8 mouse cellular contexts compared by ENCODE assay signal in the genomic region with DNA sequence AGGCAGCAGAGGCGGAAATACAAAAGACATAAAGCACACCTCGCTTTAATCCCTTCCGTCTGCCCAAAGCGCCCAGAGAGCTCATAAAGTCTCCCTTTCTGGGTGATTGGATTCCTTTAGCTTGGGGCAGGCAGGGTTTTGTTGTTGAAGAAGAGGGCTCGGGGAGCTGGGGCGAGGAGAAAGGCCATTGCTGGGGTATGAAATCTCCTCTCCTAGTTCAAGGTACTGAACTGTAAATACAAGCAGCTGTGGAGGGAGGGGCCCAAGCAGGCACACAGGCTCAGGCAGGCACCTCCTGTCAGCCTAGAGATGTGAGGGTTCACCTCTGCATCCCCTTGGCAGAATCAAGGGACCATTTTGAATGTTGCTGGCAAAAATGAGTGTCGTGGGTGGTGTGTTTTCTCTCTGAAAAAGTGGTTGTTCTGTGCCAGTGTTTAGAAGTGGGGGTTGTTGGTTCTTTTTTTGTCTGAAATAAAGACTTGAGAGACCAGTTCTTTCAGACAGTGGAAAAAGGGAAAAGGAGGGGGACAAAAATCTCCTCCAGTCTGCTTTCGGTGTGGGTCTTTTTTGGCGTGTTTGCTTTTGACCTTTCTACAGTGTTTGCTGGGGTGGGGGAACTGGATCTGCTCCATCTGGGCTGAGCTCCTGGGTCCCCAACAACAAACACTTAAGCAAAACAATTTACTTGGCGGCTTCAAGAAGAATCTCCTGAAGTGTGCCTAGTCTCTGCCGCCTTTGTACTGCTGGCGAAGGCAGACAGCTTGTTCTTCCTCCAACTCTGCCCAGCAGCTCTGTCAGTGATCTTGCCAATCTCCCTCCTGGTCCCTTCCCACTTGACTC.
DNase-seq lines count a peak whose midpoint lies in the region; ATAC-seq lines count a peak whose summit lies in the region.

No protein-coding gene starts in this region.

- H3K9ac ChIP-seq in midbrain, embryonic 13.5 days (replicated peaks), result no peak overlapping the region; the same call in 1 of the 2 replicates

- H3K4me1 ChIP-seq in midbrain, embryonic 13.5 days (replicated peaks), result peaks cover 46% of the 10 kb centered on the region

- H3K9me3 ChIP-seq in midbrain, embryonic 13.5 days, result no peaks in the 10 kb centered on the region

- peak overlapping the region; percentile 21; the same call in 1 of the 2 replicates for H3K4me2 ChIP-seq in midbrain, embryonic 13.5 days (replicated peaks)

- ATAC-seq in frontal cortex, adult (ENCODE audit: low TSS enrichment), result peak; percentile 50
- ATAC-seq in midbrain, embryonic 13.5 days, result no peak
- ATAC-seq in monocyte, adult 5-6 weeks (replicated peaks; ENCODE audit: insufficient number of reproducible peaks, low FRiP score, low TSS enrichment, poor library complexity, severe bottlenecking), result no peak

- no peaks in the 10 kb centered on the region for H3K36me3 ChIP-seq in midbrain, embryonic 13.5 days

- no peak overlapping the region for H3K4me3 ChIP-seq in midbrain, embryonic 13.5 days (replicated peaks)

- DNase-seq in frontal cortex, postnatal 14 days (ENCODE audit: low spot score in 2 of 2), result no peak
- DNase-seq in embryo, embryonic 10.5 days (ENCODE audit: low spot score), result peak; percentile 76
- DNase-seq in hindlimb bud, embryonic 11.5 days (ENCODE audit: extremely low spot score, low read depth, low spot score), result peak; percentile 53
- no peak for DNase-seq in spleen, postnatal 36 days (ENCODE audit: low spot score in 2 of 2)
- DNase-seq in heart, postnatal 36 days, result no peak

- WGBS in midbrain, embryonic 13.5 days, result 15% methylated on average over 12 of the region's 12 CpGs

- no peaks in the 10 kb centered on the region for H3K27me3 ChIP-seq in midbrain, embryonic 13.5 days

- H3K27ac ChIP-seq in midbrain, embryonic 13.5 days, result peak overlapping the region; percentile 74

- intact Hi-C loops in heart, postnatal 36 days (cut with DNase I), result no loop called here

Comparison
In these comparisons a context has a peak if more than half of its experiments do, and no peak if none do; other contexts are left out.
1. DNase-seq: peak in embryo, embryonic 10.5 days (single experiment) and hindlimb bud, embryonic 11.5 days (single experiment); none in frontal cortex, postnatal 14 days (0 of 2), spleen, postnatal 36 days (0 of 2) and heart, postnatal 36 days (0 of 2).